Mouse (Mus musculus) ES-Bruce4 (cell line): Measurements from ENCODE around the gene Selenbp1. TPM values are rescaled to one million over a fixed set of nuclear protein-coding genes. Genes with fewer than 3 reads are reported as not detected.
A peak's percentile ranks its signal among the peaks of the same experiment; 100 is the strongest.
"Not testable (repeated sequence)": the region's sequence is repeated elsewhere in the genome, so short reads cannot be mapped to it uniquely, and the experiment has no call there.

ENCODE experiments used
- H3K27ac ChIP-seq: 2 replicates; pipeline ENCODE4 v1.5.1; 2012; ENCODE audit warnings: low read length, inconsistent platforms; ENCODE audit not compliant: insufficient read depth
- H3K27me3 ChIP-seq: 2 replicates; pipeline ENCODE4 v1.6.1; 2012; ENCODE audit warnings: mild to moderate bottlenecking, low read length, inconsistent platforms; ENCODE audit not compliant: control insufficient read depth, poor library complexity, insufficient read depth, severe bottlenecking
- H3K36me3 ChIP-seq: 2 replicates; pipeline ENCODE4 v1.6.1; 2012; ENCODE audit warnings: inconsistent platforms, mild to moderate bottlenecking, low read length, moderate library complexity; ENCODE audit not compliant: control insufficient read depth, poor library complexity, insufficient read depth, severe bottlenecking
- H3K4me1 ChIP-seq: one replicate; pipeline ENCODE4 v1.8.1; 2011; ENCODE audit warnings: low read length; ENCODE audit not compliant: control insufficient read depth, insufficient read depth
- H3K4me3 ChIP-seq: 2 replicates; pipeline ENCODE4 v1.5.1; 2011; ENCODE audit warnings: low read depth, mild to moderate bottlenecking, low read length
- H3K9ac ChIP-seq: 2 replicates; pipeline ENCODE4 v1.6.1; 2012; ENCODE audit warnings: low read depth, mild to moderate bottlenecking, inconsistent platforms; ENCODE audit not compliant: poor library complexity, severe bottlenecking
- H3K9me3 ChIP-seq: replicated peaks from 2 replicates; pipeline ENCODE4 v1.6.1; 2012; ENCODE audit warnings: mild to moderate bottlenecking, low read length, inconsistent platforms; ENCODE audit not compliant: control insufficient read depth, poor library complexity, insufficient read depth, severe bottlenecking
- CTCF ChIP-seq: IDR thresholded peaks from one replicate; pipeline ENCODE4 v1.8.1; 2011; ENCODE audit warnings: low read depth, low read length
- EP300 ChIP-seq: IDR thresholded peaks from 2 replicates; pipeline ENCODE4 v1.6.1; 2011; ENCODE audit warnings: low read depth, low read length; ENCODE audit not compliant: insufficient read depth
- POLR2A ChIP-seq: IDR thresholded peaks from one replicate; pipeline ENCODE4 v1.8.1; 2011; ENCODE audit warnings: low read length; ENCODE audit not compliant: insufficient read depth
- polyA plus RNA-seq: library from polyadenylated mRNA; stranded (reverse); fragments of >200 nt; gene quantifications from 2 replicates; pipeline ENCODE4 v1.2.4, GENCODE M21; 2011; ENCODE audit warnings: low read depth; ENCODE audit not compliant: missing spikeins, insufficient read depth, insufficient read length

The Selenbp1 gene
- polyA plus RNA-seq = 0.68 and 1.3 TPM in 2 replicates

DNA sequence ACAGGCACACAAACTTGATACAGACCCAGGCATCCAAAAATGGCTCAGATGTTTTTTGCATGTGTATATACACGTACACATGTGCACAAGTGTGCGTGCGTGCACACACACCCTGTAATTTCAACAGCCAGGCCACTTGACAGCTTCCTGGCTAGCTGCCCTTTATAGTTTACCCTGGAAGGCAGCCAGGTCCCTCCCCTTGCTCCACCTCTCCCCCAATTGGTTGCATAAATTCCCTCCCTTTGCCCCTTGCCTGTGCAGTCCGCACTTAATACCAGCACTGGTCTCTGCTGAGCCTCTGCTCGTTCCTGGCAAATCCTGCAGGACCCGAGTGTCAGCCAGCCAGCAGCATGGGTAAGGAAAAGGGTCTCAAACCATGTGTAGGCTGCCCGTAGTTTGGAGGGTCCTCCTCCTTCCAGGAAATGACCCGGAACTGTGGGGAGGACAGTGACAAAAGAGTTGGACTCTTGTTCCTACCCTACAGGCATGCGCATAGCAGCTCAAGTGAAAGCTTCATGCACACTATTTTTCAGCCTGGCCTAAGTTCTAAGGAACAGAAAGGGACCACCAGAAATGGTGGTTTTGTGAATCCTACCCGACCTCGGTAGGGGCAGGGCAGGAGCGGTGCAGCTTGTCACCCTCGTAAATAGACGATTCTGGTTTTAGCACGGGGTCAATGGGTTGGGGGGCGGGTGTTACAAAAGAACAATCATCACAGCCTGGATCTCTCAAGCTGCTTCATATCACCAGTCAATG is at the start of gene Selenbp1:
Selenbp1 (plus strand) TSS at position 248 of the 756 bp plus-strand sequence.
- H3K27ac ChIP-seq = no peak within 1 kb of the TSS
- peak; percentile 18 for TF ChIP-seq POLR2A
- no peak for TF ChIP-seq EP300

DNA sequence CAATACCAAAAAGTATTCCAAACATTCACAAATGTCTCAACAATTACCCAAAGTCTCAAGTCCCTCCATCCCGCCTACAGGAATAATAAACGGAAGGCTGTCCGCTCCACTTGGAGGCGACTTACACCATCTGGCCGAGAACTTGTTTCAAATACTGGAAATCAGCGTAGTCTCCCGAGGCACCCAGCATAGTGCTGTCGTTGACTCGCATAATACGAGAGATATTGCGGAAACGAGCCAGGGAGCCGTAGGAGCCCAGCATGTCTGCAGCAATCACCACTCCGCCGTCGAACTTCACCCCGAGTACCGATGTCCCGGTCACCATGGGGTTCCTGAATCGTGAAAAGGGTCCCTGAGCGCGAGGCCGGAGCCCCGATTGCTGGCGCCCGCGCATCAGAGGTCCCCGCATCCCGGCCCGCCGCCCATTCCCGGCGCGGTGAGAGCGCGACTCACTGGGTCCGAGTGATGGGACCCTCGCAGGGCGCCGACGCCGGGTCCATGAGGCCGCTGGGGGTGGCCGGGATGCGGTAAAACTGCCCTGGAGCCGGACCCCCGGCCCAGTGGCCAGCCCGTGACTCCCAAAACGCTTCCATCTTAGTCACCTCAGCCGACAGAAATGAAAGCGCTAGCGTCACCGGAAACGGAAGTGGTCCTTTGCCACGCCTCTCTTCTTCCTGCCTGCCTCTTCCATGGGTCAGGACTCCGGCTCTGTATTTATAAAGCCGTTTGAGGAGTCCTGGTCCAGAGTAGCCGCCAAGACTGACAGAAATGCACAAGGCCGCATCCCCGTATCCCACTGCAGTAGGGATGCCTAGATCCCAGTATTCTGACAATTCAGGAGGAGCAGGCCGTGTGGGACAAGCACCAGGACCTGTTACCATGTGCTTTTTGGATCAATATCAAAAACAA is 46.3 kb upstream of the Selenbp1 start, which contains the start of gene Psmb4:
Psmb4 (minus strand) TSS at position 646 of the 909 bp plus-strand sequence.
- no peaks in the 10 kb centered on the region for H3K9me3 ChIP-seq
- H3K4me1 ChIP-seq = no peaks in the 10 kb centered on the region
- H3K27ac ChIP-seq = peak within 1 kb of the TSS; percentile 52
- peak within 1 kb of the TSS; percentile 90 for H3K9ac ChIP-seq
- peak within 1 kb of the TSS; percentile 79 for H3K4me3 ChIP-seq
- peaks cover 34% of the 10 kb centered on the region for H3K36me3 ChIP-seq
- TF ChIP-seq POLR2A = peak; percentile 68
- no peak for TF ChIP-seq CTCF
- H3K27me3 ChIP-seq = no peaks in the 10 kb centered on the region

More for the DNA sequence above, at the start of gene Selenbp1:
- Histone ChIP-seq H3K4me1 (no peaks in the 10 kb centered on the region), H3K36me3 (no peaks in the 10 kb centered on the region), H3K27me3 (no peaks in the 10 kb centered on the region), H3K9me3 (no peaks in the 10 kb centered on the region), H3K9ac (no peak within 1 kb of the TSS), H3K4me3 (peak within 1 kb of the TSS; percentile 25)

GRCm38 (mm10) chr3:94888595-94888994 is 44.3 kb upstream of the Selenbp1 start:
- H3K4me1 ChIP-seq = no peaks in the 10 kb centered on the region
- TF ChIP-seq CTCF = peak; percentile 12
- TF ChIP-seq EP300 = no peak
- no peaks in the 10 kb centered on the region for H3K27me3 ChIP-seq
- no peaks in the 10 kb centered on the region for H3K9me3 ChIP-seq
- no peak overlapping the region for H3K4me3 ChIP-seq
- no peak overlapping the region for H3K27ac ChIP-seq
- peaks cover 21% of the 10 kb centered on the region for H3K36me3 ChIP-seq
- H3K9ac ChIP-seq = no peak overlapping the region

- TF ChIP-seq EP300 (no peak), CTCF (no peak), POLR2A (no peak)
- Histone ChIP-seq H3K27me3 (no peaks in the 10 kb centered on the region), H3K27ac (no peak overlapping the region), H3K4me1 (no peaks in the 10 kb centered on the region), H3K36me3 (no peaks in the 10 kb centered on the region), H3K9ac (no peak overlapping the region), H3K4me3 (no peak overlapping the region), H3K9me3 (no peaks in the 10 kb centered on the region)
These were observed 38.8 kb upstream of the Selenbp1 start for GRCm38 (mm10) chr3:94894076-94894475.

DNA sequence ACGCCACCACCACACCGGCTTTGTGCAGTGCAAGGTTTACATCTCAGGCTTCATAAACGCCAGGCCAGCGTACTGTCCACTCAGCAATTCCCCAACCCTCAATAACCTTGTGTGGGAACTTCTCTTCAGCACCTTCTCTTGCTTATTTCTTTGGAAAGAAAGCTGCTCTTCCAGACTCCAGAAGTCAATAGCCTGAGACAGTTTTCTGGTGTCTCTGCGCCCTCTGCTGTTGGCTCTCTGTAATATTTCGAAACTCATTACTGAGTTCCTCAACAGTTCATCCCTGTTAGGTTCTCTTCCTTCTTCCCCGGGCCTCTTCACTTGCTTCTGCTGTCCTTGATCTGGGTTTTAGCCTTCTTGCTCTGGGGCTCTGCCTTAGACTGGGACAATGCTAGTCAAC is 30.1 kb upstream of the Selenbp1 start:
- TF ChIP-seq EP300 (no peak), POLR2A (no peak), CTCF (no peak)
- Histone ChIP-seq H3K4me1 (no peaks in the 10 kb centered on the region), H3K9ac (no peak overlapping the region), H3K9me3 (no peaks in the 10 kb centered on the region), H3K4me3 (no peak overlapping the region), H3K27me3 (no peaks in the 10 kb centered on the region; the same call in 1 of the 2 replicates), H3K36me3 (no peaks in the 10 kb centered on the region), H3K27ac (no peak overlapping the region)

DNA sequence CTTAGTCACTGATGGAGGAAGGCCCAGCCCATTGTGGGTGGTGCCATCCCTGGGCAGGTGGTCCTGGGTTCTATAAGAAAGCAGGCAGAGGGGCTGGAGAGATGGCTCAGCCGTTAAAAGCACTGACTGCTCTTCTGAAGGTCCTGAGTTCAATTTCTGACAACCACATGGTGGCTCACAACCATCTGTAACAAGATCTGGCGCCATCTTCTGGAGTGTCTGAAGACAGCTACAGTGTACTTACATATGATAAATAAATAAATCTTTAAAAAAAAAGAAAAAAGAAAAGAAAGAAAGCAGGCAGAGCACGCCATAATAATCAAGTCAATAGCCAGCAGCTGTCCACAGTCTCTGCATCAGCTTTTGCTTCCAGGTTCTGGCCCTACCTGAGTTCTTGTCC is 28.1 kb upstream of the Selenbp1 start:
- H3K9me3 ChIP-seq, H3K4me1 ChIP-seq, H3K27me3 ChIP-seq, H3K27ac ChIP-seq, H3K4me3 ChIP-seq, H3K36me3 ChIP-seq, H3K9ac ChIP-seq: not testable (repeated sequence)
